ENCODE assay signal across 9 mouse cellular contexts in genomic region chr7:126399548-126399947, GRCm38 (mm10). TPM values are rescaled to one million over a fixed set of nuclear protein-coding genes. Genes with fewer than 3 reads are reported as not detected.
DNase-seq lines count a peak whose midpoint lies in the region; ATAC-seq and TF ChIP-seq lines count a peak whose summit lies in the region.
"Had no signal": no experiment of that assay in that cellular context is flagged by ENCODE, and none has a peak within 500 bp of the region (broad histone marks: within the 10 kb centered on the region; RNA-seq: fewer than 3 reads in every experiment).

No protein-coding gene starts in this region.

- no peaks in the 10 kb centered on the region for H3K9me3 ChIP-seq in ES-E14 (ENCODE audit: control insufficient read depth, insufficient read depth, low read depth, low read length)
- H3K9me3 ChIP-seq: limb, embryonic 15.5 days had no signal

- DNase-seq in B cell, adult 2 months = peak; percentile 95 to 96
- DNase-seq in ES-E14 (ENCODE audit: low read depth, low spot score) = peak; percentile 85
- DNase-seq in cerebellum, adult 18-20 months = peak; percentile 85 to 86
- DNase-seq in gastrocnemius, adult 8-10 months (ENCODE audit: low spot score in 2 of 2) = peak; percentile 41 to 51
- DNase-seq in layer of hippocampus, adult 18-20 months (ENCODE audit: low spot score in 2 of 2) = peak; percentile 53 to 85
- peak; percentile 90 for DNase-seq in lung, postnatal 14 days
- peak; percentile 42 for DNase-seq in skeletal muscle tissue, adult 2 months (ENCODE audit: low read depth, low spot score)

- H3K4me3 ChIP-seq in ES-E14 (ENCODE audit: insufficient read depth in 1 of 2, low read depth in 1 of 2, low read length in 2 of 2, poor library complexity in 1 of 2, severe bottlenecking in 1 of 2) = no peak overlapping the region
- H3K4me3 ChIP-seq: limb, embryonic 15.5 days had no signal

- no peaks in the 10 kb centered on the region for H3K36me3 ChIP-seq in ES-E14 (ENCODE audit: control insufficient read depth, insufficient read depth, low read length, poor library complexity, severe bottlenecking)
- H3K36me3 ChIP-seq: limb, embryonic 15.5 days had no signal

- no peak overlapping the region for H3K27ac ChIP-seq in ES-E14 (ENCODE audit: insufficient read depth, low read depth, low read length, poor library complexity, severe bottlenecking)
- H3K27ac ChIP-seq: limb, embryonic 15.5 days had no signal

- H3K9ac ChIP-seq in ES-E14 (ENCODE audit: insufficient read depth, low read depth, low read length, poor library complexity, severe bottlenecking) = no peak overlapping the region
- H3K9ac ChIP-seq: limb, embryonic 15.5 days had no signal

- ATAC-seq in inflammation-experienced regulatory T-cells, adult 6 months = no peak

- no peaks in the 10 kb centered on the region for H3K4me1 ChIP-seq in ES-E14 (ENCODE audit: control insufficient read depth in 2 of 2, insufficient read depth in 2 of 2, low read length in 2 of 2, poor library complexity in 1 of 2)

- in situ Hi-C loops in ES-E14 (cut with MboI; ENCODE audit: low sequenced_read_pairs in 2 of 2, unreplicated experiment in 2 of 2) = no loop called here

TF ChIP-seq in ES-E14, 5 proteins besides CTCF, POLR2A, EP300 and RAD21:
- TF ChIP-seq HCFC1 (IDR thresholded peaks at IDR 0.05; ENCODE audit: borderline replicate concordance, insufficient read depth, low read length) (0 out of 2 replicates have a peak, but pooled peaks have one; percentile 33), MAFK (IDR thresholded peaks at IDR 0.05; ENCODE audit: insufficient read depth, low read depth, low read length) (no peak), ZNF384 (IDR thresholded peaks at IDR 0.05; ENCODE audit: low read depth, low read length) (no peak), ZC3H11A (IDR thresholded peaks at IDR 0.05; ENCODE audit: borderline replicate concordance, low read depth, low read length) (peak; percentile 75)

RNA-seq across cellular contexts. Expression of gene Nfatc2ip, which starts 3.0 kb away (rescaled TPM):
- 31.7 and 45.6 TPM in 2 replicates for total RNA-seq in ES-E14 (2012; rRNA removed)
- 1 to 10 TPM; 2.1 to 4.3 (median 3.0) TPM for total RNA-seq in gastrocnemius, adult 8-10 months (2022)
- 1 to 10 TPM; 6.0 to 6.9 TPM for total RNA-seq in layer of hippocampus, adult 18-20 months (2021)
- polyA plus RNA-seq in inflammation-experienced regulatory T-cells, adult 6 months (2017; shearing (Covaris generic)) = 1 to 10 TPM; 2.7 to 3.8 (median 3.3) TPM

RNA-seq across cellular contexts. Expression of gene Cd19, which starts 15.1 kb away (rescaled TPM):
- total RNA-seq in ES-E14 (2012; rRNA removed) = 0.16 and 0.49 TPM in 2 replicates
- not detected for total RNA-seq in gastrocnemius, adult 8-10 months (2022)
- not detected for total RNA-seq in layer of hippocampus, adult 18-20 months (2021)
- 1 to 10 TPM in 2 of 3 experiments, under 1 TPM in 1; 0.87 to 6.5 (median 6.0) TPM for polyA plus RNA-seq in inflammation-experienced regulatory T-cells, adult 6 months (2017; shearing (Covaris generic))

RNA-seq across cellular contexts. Expression of gene Spns1, which starts 22.3 kb away (rescaled TPM):
- 238 and 481 TPM in 2 replicates for total RNA-seq in ES-E14 (2012; rRNA removed)
- total RNA-seq in gastrocnemius, adult 8-10 months (2022) = 10 to 100 TPM; 22.7 to 23.9 (median 22.8) TPM
- 10 to 100 TPM; 81.4 to 86.6 TPM for total RNA-seq in layer of hippocampus, adult 18-20 months (2021)
- 10 to 100 TPM; 31.3 to 43.0 (median 38.4) TPM for polyA plus RNA-seq in inflammation-experienced regulatory T-cells, adult 6 months (2017; shearing (Covaris generic))

RNA-seq across cellular contexts. Expression of gene Rabep2, which starts 29.0 kb away (rescaled TPM):
- total RNA-seq in ES-E14 (2012; rRNA removed) = 22.1 and 27.8 TPM in 2 replicates
- 10 to 100 TPM; 10.5 to 19.2 (median 15.1) TPM for total RNA-seq in gastrocnemius, adult 8-10 months (2022)
- 10 to 100 TPM; 14.2 to 15.2 TPM for total RNA-seq in layer of hippocampus, adult 18-20 months (2021)
- polyA plus RNA-seq in inflammation-experienced regulatory T-cells, adult 6 months (2017; shearing (Covaris generic)) = 10 to 100 TPM; 37.8 to 39.6 (median 38.1) TPM

RNA-seq across cellular contexts. Expression of gene Lat, which starts 30.2 kb away (rescaled TPM):
- total RNA-seq in ES-E14 (2012; rRNA removed) = 8.0 and 14.8 TPM in 2 replicates
- under 1 TPM in 1 of 4 experiments, not detected in 3; 0.43 TPM for total RNA-seq in gastrocnemius, adult 8-10 months (2022)
- 1 to 10 TPM; 1.2 to 1.9 TPM for total RNA-seq in layer of hippocampus, adult 18-20 months (2021)
- 1,000 to 10,000 TPM in 1 of 3 experiments, 100 to 1,000 TPM in 2; 875 to 1,118 (median 889) TPM for polyA plus RNA-seq in inflammation-experienced regulatory T-cells, adult 6 months (2017; shearing (Covaris generic))

Comparison
In these comparisons a context has a peak if more than half of its experiments do, and no peak if none do; other contexts are left out.
1. DNase-seq: peak in every context shown above with its lines; median percentile 96 in B cell, adult 2 months; 90 in lung, postnatal 14 days; 86 in cerebellum, adult 18-20 months; 85 in ES-E14; 69 in layer of hippocampus, adult 18-20 months; 46 in gastrocnemius, adult 8-10 months; 42 in skeletal muscle tissue, adult 2 months.